Mouse (Mus musculus) liver, adult 2 months (tissue): ENCODE results near the gene Ttll8.

Experiments
- CTCF ChIP-seq: fragments of 200-500 bp; IDR thresholded peaks from 2 replicates; pipeline ENCODE4 v1.5.1; 2011; ENCODE audit warnings: low read depth, low read length, control low read depth
- POLR2A ChIP-seq: fragments of 200-500 bp; IDR thresholded peaks from 2 replicates; pipeline ENCODE4 v1.6.1; 2011; ENCODE audit warnings: low read length, control low read depth; ENCODE audit not compliant: insufficient read depth; ENCODE audit errors: extremely low read depth

GRCm38 (mm10) chr15:88895891-88896290 is 58.3 kb downstream of the Ttll8 start:
- TF ChIP-seq POLR2A (no peak), CTCF (no peak)
